Mouse (Mus musculus) lung, adult 2 months (tissue): ENCODE data around the gene Gtpbp3.
"Not testable (repeated sequence)": the region's sequence is repeated elsewhere in the genome, so short reads cannot be mapped to it uniquely, and the experiment has no call there.

Experiments used
- CTCF ChIP-seq: fragments of 200-500 bp; IDR thresholded peaks from 2 replicates; pipeline ENCODE4 v1.5.1; 2011; ENCODE audit warnings: mild to moderate bottlenecking, low read length, control low read depth; ENCODE audit not compliant: insufficient read depth
- POLR2A ChIP-seq: fragments of 200-500 bp; IDR thresholded peaks from 2 replicates; pipeline ENCODE4 v1.6.1; 2011; ENCODE audit warnings: low read depth, mild to moderate bottlenecking, control low read depth, low read length, borderline replicate concordance; ENCODE audit errors: extremely low read depth

- peak; percentile 75 for TF ChIP-seq CTCF
- TF ChIP-seq POLR2A, result not testable (repeated sequence)
Observed at GRCm38 (mm10) chr8:71519037-71519825, 31.3 kb downstream of the Gtpbp3 start.
